Mouse (Mus musculus) liver, embryonic 14.5 days (tissue): ENCODE results near the gene Cyp1a2.

Experiments used
- CTCF ChIP-seq: IDR thresholded peaks from 2 replicates; pipeline ENCODE4 v1.5.1; 2016; ENCODE audit warnings: antibody characterized with exemption, low read depth, control low read depth
- EP300 ChIP-seq: IDR thresholded peaks from 2 replicates; pipeline ENCODE4 v1.6.1; 2016; ENCODE audit warnings: antibody characterized with exemption, low read depth

GRCm38 (mm10) chr9:57667817-57668216 is 15.7 kb downstream of the Cyp1a2 start:
- TF ChIP-seq EP300 (no peak), CTCF (no peak)
